Mouse (Mus musculus) liver, embryonic 11.5 days (tissue): ENCODE data around the gene Ceacam19. TPM values are rescaled to one million over a fixed set of nuclear protein-coding genes. Genes with fewer than 3 reads are reported as not detected.
A peak's percentile ranks its signal among the peaks of the same experiment; 100 is the strongest.

Experiments
- ATAC-seq: fragments of 200-750 bp; cut with Nextera tagmentation; replicated peaks from 2 replicates; pipeline ENCODE4 v1.8.0; 2017; ENCODE audit warnings: moderate number of reproducible peaks, mild to moderate bottlenecking, moderate TSS enrichment, moderate library complexity; ENCODE audit not compliant: low FRiP score
- DNase-seq: peaks from one replicate; pipeline ENCODE4 v3.0.0-alpha.2; 2017; ENCODE audit warnings: low spot score
- H3K27ac ChIP-seq: fragments of 300-500 bp; sonication (generic); 2 replicates; pipeline ENCODE4 v1.5.1; 2014; ENCODE audit warnings: mild to moderate bottlenecking, low read depth, low read length, control low read depth
- H3K27me3 ChIP-seq: fragments of 300-500 bp; sonication (generic); replicated peaks from 2 replicates; pipeline ENCODE4 v1.6.1; 2014; ENCODE audit warnings: low read length, mixed read lengths; ENCODE audit not compliant: control insufficient read depth, insufficient read depth
- H3K36me3 ChIP-seq: fragments of 300-500 bp; sonication (generic); 2 replicates; pipeline ENCODE4 v1.6.1; 2014; ENCODE audit warnings: mild to moderate bottlenecking, low read length, moderate library complexity, mixed read lengths; ENCODE audit not compliant: control insufficient read depth, insufficient read depth
- H3K4me1 ChIP-seq: fragments of 300-500 bp; sonication (generic); replicated peaks from 2 replicates; pipeline ENCODE4 v1.6.1; 2014; ENCODE audit warnings: low read length, mixed read lengths; ENCODE audit not compliant: control insufficient read depth, insufficient read depth
- H3K4me2 ChIP-seq: fragments of 300-500 bp; sonication (generic); 2 replicates; pipeline ENCODE4 v1.6.1; 2014; ENCODE audit warnings: mild to moderate bottlenecking, control low read depth, moderate library complexity
- H3K4me3 ChIP-seq: fragments of 300-500 bp; sonication (generic); 2 replicates; pipeline ENCODE4 v1.5.1; 2014; ENCODE audit warnings: low read depth, low read length, control low read depth
- H3K9ac ChIP-seq: fragments of 300-500 bp; sonication (generic); 2 replicates; pipeline ENCODE4 v1.6.1; 2014; ENCODE audit warnings: low read depth, low read length, control low read depth
- H3K9me3 ChIP-seq: fragments of 300-500 bp; sonication (generic); 2 replicates; pipeline ENCODE4 v1.6.1; 2016; ENCODE audit warnings: low read length, inconsistent platforms, mixed read lengths; ENCODE audit not compliant: control insufficient read depth
- WGBS: fragments of 180-500 bp; shearing (Covaris S2); extraction: QIAGEN DNeasy Blood & Tissue Kit; methylation state at CpG from one replicate; pipeline ENCODE4 v1.1.7; 2014; 5-methylcytosine and 5-hydroxymethylcytosine counted together
- polyA plus RNA-seq: library from polyadenylated mRNA; unstranded; fragments of >200 nt; fragmentation: Nextera tagmentation; extraction: Ambion mirVana; gene quantifications from 2 replicates; pipeline ENCODE4 v1.2.1, GENCODE M21; 2014

Ceacam19 gene
- polyA plus RNA-seq, 1 experiment from 2014 or later, result not detected

- Histone ChIP-seq H3K27ac (no peak overlapping the region), H3K4me1 (0 out of 2 replicates have a peak, but pooled peaks cover 3% of the 10 kb centered on the region), H3K9me3 (no peaks in the 10 kb centered on the region), H3K36me3 (no peaks in the 10 kb centered on the region), H3K4me2 (no peak overlapping the region), H3K4me3 (no peak overlapping the region), H3K27me3 (peaks cover 32% of the 10 kb centered on the region), H3K9ac (no peak overlapping the region)
- ATAC-seq (no peak), DNase-seq (no peak)
- WGBS, result 78% methylated on average over 20 of the region's 20 CpGs
Observed at GRCm38 (mm10) chr7:19853526-19853925, 34.2 kb downstream of the Ceacam19 start.

DNA sequence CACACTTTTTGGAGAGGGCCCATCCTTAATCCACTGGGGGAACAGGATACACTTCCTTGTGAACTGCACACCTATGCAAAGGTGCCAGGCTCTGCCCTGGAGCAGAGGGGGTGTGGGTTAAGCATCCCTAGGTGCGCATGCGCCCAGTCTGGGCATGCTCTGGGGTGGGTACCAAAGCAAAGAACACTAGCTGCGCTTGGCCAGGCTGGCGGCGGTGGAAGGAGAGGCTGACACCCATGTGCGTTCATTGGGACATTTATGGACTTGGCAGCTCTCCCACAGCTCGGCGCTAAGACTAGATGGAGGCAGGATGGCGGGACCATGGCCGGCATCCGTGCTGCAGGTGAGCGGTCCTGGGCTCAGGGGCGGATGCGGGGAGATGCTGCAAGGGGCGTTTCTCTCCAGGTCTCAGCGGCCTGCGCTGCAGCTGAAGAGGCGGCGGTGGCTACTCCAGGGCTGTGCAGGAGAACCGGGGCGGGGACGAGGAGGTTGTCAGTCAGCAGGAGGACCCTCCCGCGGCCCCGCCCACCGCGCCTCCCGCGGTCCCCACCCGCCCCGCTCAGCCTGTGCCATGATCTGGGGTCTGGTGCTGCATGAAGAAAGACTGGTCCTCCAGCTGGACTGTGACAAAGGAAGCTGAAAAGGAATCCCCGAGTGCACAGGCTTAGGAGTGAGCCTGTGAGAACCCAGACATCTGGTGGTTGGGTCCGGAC, 35.8 kb downstream of the Ceacam19 start, which contains the start of gene Gm19345:
Gene Gm19345, plus strand, starts transcription at position 146 of the 713 bp plus-strand sequence.
- peak; percentile 56; the same call in 1 of the 2 replicates for ATAC-seq
- H3K9ac ChIP-seq, result no peak within 1 kb of the TSS; the same call in 1 of the 2 replicates
- H3K4me2 ChIP-seq, result peak within 1 kb of the TSS; percentile 50
- DNase-seq, result peak; percentile 44
- WGBS, result 4% methylated on average over 32 of the region's 33 CpGs
- H3K4me3 ChIP-seq, result no peak within 1 kb of the TSS
- H3K4me1 ChIP-seq, result 0 out of 2 replicates have a peak, but pooled peaks cover 3% of the 10 kb centered on the region
- peaks cover 28% of the 10 kb centered on the region for H3K27me3 ChIP-seq
- H3K9me3 ChIP-seq, result no peaks in the 10 kb centered on the region
- H3K36me3 ChIP-seq, result no peaks in the 10 kb centered on the region
- no peak within 1 kb of the TSS for H3K27ac ChIP-seq

- no peaks in the 10 kb centered on the region for H3K36me3 ChIP-seq
- no peak overlapping the region for H3K4me2 ChIP-seq
- H3K9me3 ChIP-seq, result no peaks in the 10 kb centered on the region
- ATAC-seq (no peak), DNase-seq (no peak)
- no peak overlapping the region for H3K27ac ChIP-seq
- H3K4me1 ChIP-seq, result peaks cover 4% of the 10 kb centered on the region; the same call in 1 of the 2 replicates
- peaks cover 11% of the 10 kb centered on the region for H3K27me3 ChIP-seq
- WGBS, result 44% methylated on average over 15 of the region's 15 CpGs
- H3K9ac ChIP-seq, result no peak overlapping the region
- no peak overlapping the region for H3K4me3 ChIP-seq
Observed at GRCm38 (mm10) chr7:19844521-19845171, 43.1 kb downstream of the Ceacam19 start.

DNA sequence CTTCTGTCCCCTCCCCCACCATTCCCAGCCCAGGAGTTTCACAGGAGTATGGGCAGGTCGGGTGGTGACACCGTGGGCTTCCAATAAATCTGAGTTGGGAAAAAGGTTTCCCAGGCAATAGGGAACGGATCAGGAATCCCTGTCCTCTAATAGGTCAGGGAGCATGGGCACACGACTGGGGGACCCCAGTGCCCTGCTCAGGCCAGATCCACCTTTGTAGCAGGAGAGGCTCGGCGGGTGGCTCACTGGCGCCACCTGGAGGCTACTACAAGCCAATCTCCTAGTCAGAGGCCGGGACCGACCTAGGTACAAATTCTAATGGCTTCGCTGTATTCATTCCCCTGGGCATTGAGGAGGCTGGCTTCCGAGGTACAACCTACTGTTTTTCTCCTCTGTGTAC, 44.2 kb downstream of the Ceacam19 start:
- Histone ChIP-seq H3K27me3 (peaks cover 11% of the 10 kb centered on the region), H3K4me1 (peaks cover 4% of the 10 kb centered on the region; the same call in 1 of the 2 replicates), H3K36me3 (no peaks in the 10 kb centered on the region), H3K9ac (no peak overlapping the region), H3K4me2 (no peak overlapping the region), H3K27ac (no peak overlapping the region), H3K4me3 (no peak overlapping the region), H3K9me3 (no peaks in the 10 kb centered on the region)
- ATAC-seq (peak; percentile 68), DNase-seq (peak; percentile 78)
- WGBS, result 4% methylated on average over 11 of the region's 11 CpGs

- no peak overlapping the region for H3K4me2 ChIP-seq
- peaks cover 4% of the 10 kb centered on the region; the same call in 1 of the 2 replicates for H3K4me1 ChIP-seq
- H3K4me3 ChIP-seq, result no peak overlapping the region
- no peak overlapping the region for H3K27ac ChIP-seq
- WGBS, result 31% methylated on average over 19 of the region's 19 CpGs
- no peaks in the 10 kb centered on the region for H3K36me3 ChIP-seq
- ATAC-seq (0 out of 2 replicates have a peak, but pooled peaks have one; percentile 29), DNase-seq (no peak)
- peaks cover 11% of the 10 kb centered on the region; the same call in 1 of the 2 replicates for H3K27me3 ChIP-seq
- H3K9ac ChIP-seq, result no peak overlapping the region
- H3K9me3 ChIP-seq, result no peaks in the 10 kb centered on the region
Observed at GRCm38 (mm10) chr7:19842885-19843504, 44.8 kb downstream of the Ceacam19 start.

DNA sequence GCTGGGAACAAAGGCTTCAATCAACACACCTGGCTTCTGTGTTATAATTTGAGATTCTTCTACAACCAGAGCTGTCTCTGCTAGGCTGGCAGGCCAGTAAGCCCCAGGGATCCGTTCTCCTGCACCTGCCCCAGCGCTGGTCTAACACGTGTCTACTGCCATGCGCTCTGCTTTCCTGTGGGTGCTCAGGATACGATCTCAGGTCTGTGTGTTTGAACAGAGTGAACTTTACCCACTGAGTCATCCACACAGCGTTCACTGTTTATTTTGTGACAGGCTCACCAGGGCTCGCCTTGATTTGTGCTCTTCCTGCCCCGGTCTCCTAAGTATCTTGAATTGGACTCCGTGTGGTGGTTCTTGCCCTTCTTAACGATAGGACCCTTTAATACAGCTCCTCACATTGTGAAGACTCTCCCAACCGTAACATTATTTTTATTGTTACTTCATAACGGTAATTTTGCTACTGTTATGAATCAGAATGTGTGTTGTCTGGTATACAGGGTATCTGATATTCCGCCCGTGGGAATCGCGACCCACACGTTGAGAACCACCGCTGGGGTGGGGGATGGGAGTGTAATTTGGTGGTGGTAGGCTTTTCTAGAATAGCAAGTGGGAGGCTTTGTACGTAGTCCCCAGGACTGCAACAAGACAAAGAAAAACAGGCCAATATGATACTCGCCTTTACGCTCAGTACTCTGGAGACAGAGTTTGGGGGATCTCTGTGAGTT, 45.9 kb downstream of the Ceacam19 start:
- Histone ChIP-seq H3K27ac (0 out of 2 replicates have a peak overlapping the region, but pooled peaks have one; percentile 5), H3K9ac (no peak overlapping the region), H3K27me3 (peaks cover 8% of the 10 kb centered on the region; the same call in 1 of the 2 replicates), H3K9me3 (no peaks in the 10 kb centered on the region), H3K36me3 (no peaks in the 10 kb centered on the region), H3K4me2 (no peak overlapping the region), H3K4me1 (peaks cover 4% of the 10 kb centered on the region; the same call in 1 of the 2 replicates), H3K4me3 (no peak overlapping the region)
- WGBS, result 75% methylated on average over 21 of the region's 21 CpGs
- ATAC-seq (peak; percentile 75), DNase-seq (no peak)

GRCm38 (mm10) chr7:19840936-19841335, 46.8 kb downstream of the Ceacam19 start:
- DNase-seq (no peak), ATAC-seq (no peak)
- Histone ChIP-seq H3K4me3 (no peak overlapping the region), H3K9ac (no peak overlapping the region), H3K27me3 (peaks cover 7% of the 10 kb centered on the region; the same call in 1 of the 2 replicates), H3K4me1 (peaks cover 4% of the 10 kb centered on the region; the same call in 1 of the 2 replicates), H3K9me3 (no peaks in the 10 kb centered on the region), H3K4me2 (no peak overlapping the region), H3K36me3 (no peaks in the 10 kb centered on the region), H3K27ac (no peak overlapping the region)
- 75% methylated on average over 3 of the region's 3 CpGs for WGBS

- WGBS, result 79% methylated on average over 4 of the region's 4 CpGs
- H3K36me3 ChIP-seq, result no peaks in the 10 kb centered on the region
Observed at GRCm38 (mm10) chr7:19840371-19840770, 47.4 kb downstream of the Ceacam19 start.

More at GRCm38 (mm10) chr7:19840371-19840770, 47.4 kb downstream of the Ceacam19 start:
- Histone ChIP-seq H3K9me3 (no peaks in the 10 kb centered on the region), H3K27me3 (peaks cover 7% of the 10 kb centered on the region; the same call in 1 of the 2 replicates), H3K4me3 (no peak overlapping the region), H3K27ac (no peak overlapping the region), H3K4me1 (peaks cover 4% of the 10 kb centered on the region; the same call in 1 of the 2 replicates), H3K4me2 (no peak overlapping the region), H3K9ac (no peak overlapping the region)
- DNase-seq (no peak), ATAC-seq (no peak)
